Mouse (Mus musculus): ENCODE results near the gene Arrdc5.

GRCm38 (mm10) chr17:56303160-56303846 is 3.2 kb upstream of the Arrdc5 start, which contains the start of gene Uhrf1:
- TF ChIP-seq POLR2A (IDR thresholded peaks at IDR 0.05; ENCODE audit: insufficient read depth, low read depth, low read length) = no peak
- TF ChIP-seq CTCF (IDR thresholded peaks at IDR 0.05; ENCODE audit: insufficient read depth, low read depth, low read length) = no peak

Data from olfactory bulb, adult 2 months (tissue).